Mouse (Mus musculus): ENCODE results near the gene Mllt3.

DNA sequence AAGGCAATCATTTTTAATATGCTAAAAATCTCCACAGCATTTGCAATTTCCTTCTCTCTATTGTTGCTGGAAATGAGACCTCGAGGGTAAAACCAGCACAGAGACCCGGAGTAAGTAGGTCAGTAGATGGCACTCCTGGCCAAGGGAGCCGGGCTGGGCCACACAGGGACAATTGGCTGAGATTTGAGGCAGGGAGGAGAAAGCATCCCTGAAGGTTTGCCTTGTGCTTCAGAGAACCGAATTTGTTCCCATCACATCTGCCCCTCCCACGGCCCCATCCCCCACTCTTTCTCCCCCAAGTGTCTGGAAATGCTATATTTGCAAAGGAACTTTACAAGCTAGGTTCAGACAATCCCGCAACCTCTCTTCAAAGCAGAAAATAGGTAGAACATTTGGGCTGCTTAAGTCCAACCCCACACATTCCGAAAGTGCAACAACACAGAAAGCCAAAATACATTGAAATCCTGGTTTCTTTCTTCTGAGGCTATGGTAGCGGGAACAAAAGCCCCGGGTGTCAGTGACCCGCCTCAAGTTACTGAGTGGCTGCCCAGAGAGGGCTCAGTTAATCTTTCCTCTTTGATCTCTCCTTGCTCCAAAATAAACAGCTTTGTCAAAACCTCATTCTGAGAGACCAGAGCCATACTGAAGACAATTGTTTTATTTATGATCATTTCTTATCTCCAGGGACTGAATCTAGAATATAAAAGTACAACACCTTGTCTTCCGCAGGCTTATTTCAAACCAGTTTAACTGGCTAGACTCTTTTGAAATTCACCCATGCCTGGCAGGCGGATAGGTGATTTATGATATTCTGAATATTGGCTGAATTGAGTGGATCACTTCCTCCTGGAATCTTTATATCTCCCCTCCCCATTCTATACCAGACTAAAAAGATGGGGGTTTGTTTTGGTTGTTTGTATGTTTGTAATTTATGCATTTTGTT is 247.8 kb downstream of the Mllt3 start:
- TF ChIP-seq GATA1 (IDR thresholded peaks at IDR 0.05; ENCODE audit: borderline replicate concordance, low read length) (no peak), FLI1 (IDR thresholded peaks at IDR 0.05; ENCODE audit: low read length) (no peak)

Data from megakaryocyte, embryonic 14.5 days (primary cell).